Mouse (Mus musculus) liver, postnatal 0 days (tissue): ENCODE results near the gene Adcy10. TPM values are rescaled to one million over a fixed set of nuclear protein-coding genes. Genes with fewer than 3 reads are reported as not detected.

Experiments used
- ATAC-seq: fragments of 200-750 bp; cut with Nextera tagmentation; 2 replicates; pipeline ENCODE4 v1.8.0; 2017; ENCODE audit warnings: mild to moderate bottlenecking, moderate library complexity
- DNase-seq: peaks from one replicate; pipeline ENCODE4 v3.0.0-alpha.2; 2016
- H3K27ac ChIP-seq: fragments of 300-500 bp; sonication (generic); 2 replicates; pipeline ENCODE4 v1.5.1; 2014; ENCODE audit warnings: antibody characterized with exemption, moderate library complexity, mild to moderate bottlenecking, low read depth
- H3K27me3 ChIP-seq: fragments of 300-500 bp; sonication (generic); 2 replicates; pipeline ENCODE4 v1.6.1; 2014; ENCODE audit warnings: low read length, control low read depth, mixed read lengths; ENCODE audit not compliant: insufficient read depth
- H3K36me3 ChIP-seq: fragments of 300-500 bp; sonication (generic); replicated peaks from 2 replicates; pipeline ENCODE4 v1.6.1; 2014; ENCODE audit warnings: mild to moderate bottlenecking, control low read depth, low read length, moderate library complexity, mixed read lengths; ENCODE audit not compliant: insufficient read depth
- H3K4me1 ChIP-seq: fragments of 300-500 bp; sonication (generic); 2 replicates; pipeline ENCODE4 v1.6.1; 2014; ENCODE audit warnings: antibody characterized with exemption, mild to moderate bottlenecking, control low read depth; ENCODE audit not compliant: insufficient read depth
- H3K4me2 ChIP-seq: fragments of 300-500 bp; sonication (generic); 2 replicates; pipeline ENCODE4 v1.6.1; 2014; ENCODE audit warnings: low read depth, mild to moderate bottlenecking, low read length, moderate library complexity, mixed read lengths
- H3K4me3 ChIP-seq: fragments of 300-500 bp; sonication (generic); 2 replicates; pipeline ENCODE4 v1.5.1; 2014; ENCODE audit warnings: low read depth, low read length
- H3K9ac ChIP-seq: fragments of 300-500 bp; sonication (generic); replicated peaks from 2 replicates; pipeline ENCODE4 v1.6.1; 2014; ENCODE audit warnings: mild to moderate bottlenecking, moderate library complexity
- H3K9me3 ChIP-seq: fragments of 300-500 bp; sonication (generic); 2 replicates; pipeline ENCODE4 v1.6.1; 2016; ENCODE audit warnings: mild to moderate bottlenecking, control low read depth, low read length, mixed read lengths
- CTCF ChIP-seq: sonication (generic); IDR thresholded peaks from 2 replicates; pipeline ENCODE4 v1.5.1; 2016; ENCODE audit warnings: antibody characterized with exemption, low read depth
- EP300 ChIP-seq: IDR thresholded peaks from 2 replicates; pipeline ENCODE4 v1.6.1; 2016; ENCODE audit warnings: antibody characterized with exemption, low read depth, mild to moderate bottlenecking
- WGBS: fragments of 180-500 bp; shearing (Covaris S2); extraction: QIAGEN DNeasy Blood & Tissue Kit; methylation state at CpG from one replicate; pipeline ENCODE4 v1.1.7; 2014; ENCODE audit not compliant: insufficient replicate concordance; 5-methylcytosine and 5-hydroxymethylcytosine counted together
- polyA plus RNA-seq: library from polyadenylated mRNA; unstranded; fragments of >200 nt; fragmentation: Nextera tagmentation; extraction: Ambion mirVana; gene quantifications from 2 replicates; pipeline ENCODE4 v1.2.1, GENCODE M21; 2015

Gene Adcy10
- polyA plus RNA-seq, 1 experiment from 2014 or later = 0.19 TPM

GRCm38 (mm10) chr1:165603218-165603617 lies 118.2 kb downstream of the Adcy10 start:
- H3K27me3 ChIP-seq = no peaks in the 10 kb centered on the region
- no peak for DNase-seq
- H3K27ac ChIP-seq = no peak overlapping the region
- no peak overlapping the region for H3K4me3 ChIP-seq
- 0 out of 2 replicates have a peak, but pooled peaks cover under 1% of the 10 kb centered on the region for H3K4me1 ChIP-seq
- no peaks in the 10 kb centered on the region for H3K9me3 ChIP-seq
- no peak for ATAC-seq
- no peak overlapping the region for H3K4me2 ChIP-seq
- TF ChIP-seq CTCF = no peak
- no peak for TF ChIP-seq EP300
- WGBS = 75% methylated on average over 14 of the region's 14 CpGs
- H3K36me3 ChIP-seq = peaks cover 6% of the 10 kb centered on the region; the same call in 1 of the 2 replicates
- H3K9ac ChIP-seq = no peak overlapping the region

- 52% methylated on average over 8 of the region's 8 CpGs for WGBS
- no peak overlapping the region for H3K4me3 ChIP-seq
- H3K9me3 ChIP-seq = no peaks in the 10 kb centered on the region
- no peaks in the 10 kb centered on the region for H3K27me3 ChIP-seq
- no peak overlapping the region for H3K27ac ChIP-seq
- 0 out of 2 replicates have a peak, but pooled peaks cover 3% of the 10 kb centered on the region for H3K4me1 ChIP-seq
- ATAC-seq (no peak), DNase-seq (no peak)
- 0 out of 2 replicates have a peak, but pooled peaks cover 3% of the 10 kb centered on the region for H3K36me3 ChIP-seq
- TF ChIP-seq EP300 (no peak), CTCF (no peak)
- no peak overlapping the region for H3K4me2 ChIP-seq
- no peak overlapping the region for H3K9ac ChIP-seq
Measured at GRCm38 (mm10) chr1:165604203-165604602, 119.2 kb downstream of the Adcy10 start.

GRCm38 (mm10) chr1:165605108-165605507 lies 120.1 kb downstream of the Adcy10 start:
- no peak for TF ChIP-seq CTCF
- WGBS = 80% methylated on average over 3 of the region's 3 CpGs
- H3K4me2 ChIP-seq = no peak overlapping the region

GRCm38 (mm10) chr1:165605774-165606173 lies 120.8 kb downstream of the Adcy10 start:
- H3K4me1 ChIP-seq = peaks cover 7% of the 10 kb centered on the region
- H3K9me3 ChIP-seq = no peaks in the 10 kb centered on the region
- TF ChIP-seq EP300 (no peak), CTCF (no peak)
- no peaks in the 10 kb centered on the region for H3K27me3 ChIP-seq
- WGBS = 83% methylated on average over 6 of the region's 6 CpGs
- no peak overlapping the region for H3K9ac ChIP-seq
- no peak for DNase-seq
- no peak overlapping the region for H3K27ac ChIP-seq
- H3K4me3 ChIP-seq = no peak overlapping the region
- ATAC-seq = no peak
- H3K4me2 ChIP-seq = no peak overlapping the region
- H3K36me3 ChIP-seq = 0 out of 2 replicates have a peak, but pooled peaks cover 3% of the 10 kb centered on the region

More at GRCm38 (mm10) chr1:165605108-165605507, 120.1 kb downstream of the Adcy10 start:
- no peaks in the 10 kb centered on the region for H3K27me3 ChIP-seq
- H3K9me3 ChIP-seq = no peaks in the 10 kb centered on the region
- no peak overlapping the region for H3K9ac ChIP-seq
- peaks cover 7% of the 10 kb centered on the region for H3K4me1 ChIP-seq
- H3K36me3 ChIP-seq = 0 out of 2 replicates have a peak, but pooled peaks cover 3% of the 10 kb centered on the region
- ATAC-seq (no peak), DNase-seq (no peak)
- no peak overlapping the region for H3K4me3 ChIP-seq
- H3K27ac ChIP-seq = no peak overlapping the region

GRCm38 (mm10) chr1:165608904-165609303 lies 123.9 kb downstream of the Adcy10 start:
- H3K4me1 ChIP-seq = peaks cover 7% of the 10 kb centered on the region
- no peak for TF ChIP-seq EP300
- no peak for TF ChIP-seq CTCF
- H3K27ac ChIP-seq = peak overlapping the region; percentile 44; the same call in 1 of the 2 replicates
- ATAC-seq = peak; percentile 33; the same call in 1 of the 2 replicates
- H3K4me3 ChIP-seq = no peak overlapping the region
- 0 out of 2 replicates have a peak, but pooled peaks cover 3% of the 10 kb centered on the region for H3K36me3 ChIP-seq
- DNase-seq = no peak
- WGBS = 50% methylated on average over 4 of the region's 4 CpGs
- H3K27me3 ChIP-seq = no peaks in the 10 kb centered on the region
- no peak overlapping the region for H3K9ac ChIP-seq
- H3K9me3 ChIP-seq = no peaks in the 10 kb centered on the region
- 0 out of 2 replicates have a peak overlapping the region, but pooled peaks have one; percentile 2 for H3K4me2 ChIP-seq

- H3K27ac ChIP-seq = peak overlapping the region; percentile 44
- ATAC-seq (0 out of 2 replicates have a peak, but pooled peaks have one; percentile 23), DNase-seq (no peak)
- H3K9me3 ChIP-seq = no peaks in the 10 kb centered on the region
- H3K4me2 ChIP-seq = 0 out of 2 replicates have a peak overlapping the region, but pooled peaks have one; percentile 2
- H3K36me3 ChIP-seq = 0 out of 2 replicates have a peak, but pooled peaks cover 3% of the 10 kb centered on the region
- H3K9ac ChIP-seq = no peak overlapping the region
- TF ChIP-seq CTCF (no peak; the same call in 1 of the 2 replicates), EP300 (no peak)
- no peak overlapping the region for H3K4me3 ChIP-seq
- H3K27me3 ChIP-seq = no peaks in the 10 kb centered on the region
- peaks cover 7% of the 10 kb centered on the region for H3K4me1 ChIP-seq
- 43% methylated on average over 7 of the region's 7 CpGs for WGBS
Measured at GRCm38 (mm10) chr1:165609495-165610320, 124.7 kb downstream of the Adcy10 start.
